Mouse (Mus musculus) layer of hippocampus, adult 9-10 months (tissue): Measurements from ENCODE around the gene Olfr780.
A peak's percentile ranks its signal among the peaks of the same experiment; 100 is the strongest.
"Not testable (repeated sequence)": the region's sequence is repeated elsewhere in the genome, so short reads cannot be mapped to it uniquely, and the experiment has no call there.

Experiments used
- DNase-seq: peaks from one replicate; pipeline ENCODE4 v3.0.0; 2022; ENCODE audit warnings: low spot score

The Olfr780 gene

DNA sequence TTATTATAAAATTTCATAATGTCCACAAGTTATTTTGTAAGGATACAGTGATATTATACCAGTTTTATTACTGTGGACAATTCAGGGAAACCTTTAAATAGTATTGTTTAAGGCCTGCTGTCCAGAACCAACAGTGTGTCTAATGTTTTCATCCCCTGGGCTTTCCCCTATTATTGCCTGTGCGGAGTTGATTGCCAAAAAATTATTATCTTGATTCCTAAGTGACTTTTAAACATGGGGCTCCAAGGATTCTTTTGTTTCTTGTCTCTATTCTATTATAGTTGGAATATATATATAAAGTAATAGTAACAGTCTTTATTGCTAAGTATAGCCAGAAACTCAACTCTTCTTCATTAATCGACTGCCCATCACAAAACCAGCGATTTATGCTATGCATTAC lies at the start of gene Olfr780:
Olfr780 (plus strand) TSS at position 301 of the 400 bp plus-strand sequence.
- no peak for DNase-seq

DNA sequence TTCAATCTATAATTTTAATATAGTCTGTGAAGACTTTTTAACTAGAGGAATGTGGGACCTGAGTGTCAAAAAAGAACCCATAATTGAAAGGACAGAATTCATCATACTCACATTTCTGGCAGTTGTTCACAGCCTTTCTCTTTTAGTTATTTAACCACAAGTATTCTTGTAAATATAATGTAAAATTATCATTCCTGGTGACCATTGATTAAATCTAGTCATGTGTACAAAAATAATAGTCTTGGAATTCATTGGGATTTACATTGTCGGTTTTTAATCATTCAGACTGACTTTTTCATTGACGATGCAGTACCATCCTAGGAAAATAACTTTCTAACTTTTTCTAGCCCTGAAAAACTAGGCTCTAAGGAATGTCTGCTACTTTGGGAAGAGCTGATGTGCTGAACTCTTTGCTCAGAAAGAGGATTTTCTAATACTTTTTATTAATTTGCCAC lies 46.8 kb upstream of the Olfr780 start, which contains the start of gene Olfr777:
Olfr777 (minus strand) TSS at position 405 of the 455 bp plus-strand sequence.
- DNase-seq, result no peak

DNA sequence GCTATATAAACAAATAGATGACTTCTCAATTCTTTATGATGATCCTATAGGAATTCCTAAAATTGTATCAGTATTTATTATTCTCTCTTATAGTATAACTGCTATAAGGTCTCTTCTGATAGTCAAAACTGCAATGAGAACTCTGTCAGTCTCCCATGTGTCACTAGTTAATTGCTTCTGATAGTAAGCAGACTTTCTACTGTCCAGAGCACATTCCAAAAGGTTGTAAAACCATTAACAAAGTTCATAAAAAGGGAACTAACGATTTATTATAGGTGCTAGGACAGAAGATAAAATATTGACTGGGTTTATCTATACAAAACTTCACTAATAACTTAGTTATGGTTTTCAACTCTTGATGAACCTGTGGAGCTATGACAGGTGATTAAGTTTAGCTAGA lies 4.9 kb upstream of the Olfr780 start:
- not testable (repeated sequence) for DNase-seq

DNA sequence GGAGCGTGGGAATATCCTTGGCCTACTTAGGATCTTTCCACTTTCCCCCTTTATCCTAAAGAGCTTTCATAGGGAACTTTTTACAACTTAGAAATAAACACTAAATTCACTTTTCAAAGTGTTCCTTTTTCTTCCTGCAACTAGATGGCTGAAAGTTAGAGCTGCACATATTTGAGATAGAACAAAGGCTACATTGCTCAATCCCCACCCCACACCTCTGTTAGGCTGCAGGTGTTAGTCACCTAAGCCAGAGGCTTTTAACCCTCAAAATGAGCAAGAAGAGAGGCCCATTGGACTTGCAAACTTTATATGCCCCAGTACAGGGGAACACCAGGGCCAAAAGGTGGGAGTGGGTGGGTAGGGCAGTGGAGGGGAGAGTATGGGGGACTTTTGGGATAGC lies 4.4 kb upstream of the Olfr780 start:
- DNase-seq, result not testable (repeated sequence)

DNA sequence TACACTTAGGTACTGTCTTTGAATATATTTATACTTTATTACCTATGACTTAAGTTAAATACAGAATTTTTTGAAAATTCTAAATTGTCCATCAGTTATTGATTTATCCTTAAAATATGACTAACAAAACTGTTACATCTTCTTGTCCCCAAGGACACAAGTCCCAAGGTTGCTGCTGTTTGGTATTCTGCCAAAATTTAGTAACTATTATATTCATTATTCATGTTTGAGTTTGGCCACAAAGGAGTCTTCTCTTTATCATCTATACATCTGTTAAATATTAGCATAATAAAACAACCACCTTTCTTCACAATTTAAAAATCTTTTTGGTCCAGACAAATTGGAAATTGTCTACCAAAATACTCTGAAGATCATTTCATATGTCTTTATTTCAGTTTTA lies 10.6 kb downstream of the Olfr780 start, which contains the start of gene Olfr781:
Olfr781 (plus strand) TSS at position 301 of the 400 bp plus-strand sequence.
- DNase-seq, result no peak

DNA sequence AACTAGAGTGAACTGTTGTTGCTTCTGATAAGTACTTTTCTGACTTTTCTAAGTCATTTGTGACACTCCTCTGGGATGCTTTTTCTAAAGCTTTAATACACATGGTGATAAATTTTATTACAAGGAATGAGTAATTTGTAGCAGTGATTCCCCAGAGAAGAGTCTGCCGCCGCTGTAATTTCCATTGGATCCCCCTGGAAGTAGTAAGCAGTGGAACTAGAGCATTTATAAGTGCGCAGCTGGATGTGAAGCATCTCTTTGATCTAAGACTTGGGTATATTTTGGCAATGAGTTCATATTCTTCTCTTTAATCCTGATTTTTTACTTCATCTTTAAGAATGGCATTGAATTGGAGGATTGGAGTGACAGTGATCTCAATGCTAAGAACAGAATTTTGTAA lies 30.6 kb downstream of the Olfr780 start, which contains the start of gene Olfr782:
Olfr782 (plus strand) TSS at position 301 of the 400 bp plus-strand sequence.
- DNase-seq, result no peak

DNA sequence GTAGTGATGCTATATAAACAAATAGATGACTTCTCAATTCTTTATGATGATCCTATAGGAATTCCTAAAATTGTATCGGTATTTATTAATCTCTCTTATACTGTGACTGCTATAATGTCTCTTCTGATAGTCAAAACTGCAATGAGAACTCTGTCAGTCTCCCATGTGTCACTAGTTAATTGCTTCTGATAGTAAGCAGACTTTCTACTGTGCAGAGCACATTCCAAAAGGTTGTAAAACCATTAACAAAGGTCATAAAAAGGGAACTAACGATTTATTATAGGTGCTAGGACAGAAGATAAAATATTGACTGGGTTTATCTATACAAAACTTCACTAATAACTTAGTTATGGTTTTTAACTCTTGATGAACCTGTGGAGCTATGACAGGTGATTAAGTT lies 34.6 kb downstream of the Olfr780 start:
- DNase-seq, result not testable (repeated sequence)

DNA sequence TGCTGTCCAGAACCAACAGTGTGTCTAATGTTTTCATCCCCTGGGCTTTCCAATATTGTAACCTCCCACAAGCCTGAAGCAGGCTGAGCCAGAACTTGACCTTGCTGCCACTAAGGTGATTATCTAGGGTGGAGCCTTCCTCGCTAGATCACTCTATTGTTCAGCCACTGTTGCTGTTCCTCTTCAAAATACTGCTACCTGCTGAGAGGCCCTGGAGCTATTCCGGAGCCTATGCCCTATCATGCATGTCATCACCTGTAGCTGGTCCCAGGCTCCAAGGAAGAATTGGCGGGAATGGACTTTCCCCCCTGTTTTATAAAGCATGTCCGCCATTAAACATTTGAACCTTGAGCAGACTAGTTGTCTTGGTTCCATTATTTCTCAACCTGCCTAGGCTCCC lies 38.6 kb downstream of the Olfr780 start:
- not testable (repeated sequence) for DNase-seq

DNA sequence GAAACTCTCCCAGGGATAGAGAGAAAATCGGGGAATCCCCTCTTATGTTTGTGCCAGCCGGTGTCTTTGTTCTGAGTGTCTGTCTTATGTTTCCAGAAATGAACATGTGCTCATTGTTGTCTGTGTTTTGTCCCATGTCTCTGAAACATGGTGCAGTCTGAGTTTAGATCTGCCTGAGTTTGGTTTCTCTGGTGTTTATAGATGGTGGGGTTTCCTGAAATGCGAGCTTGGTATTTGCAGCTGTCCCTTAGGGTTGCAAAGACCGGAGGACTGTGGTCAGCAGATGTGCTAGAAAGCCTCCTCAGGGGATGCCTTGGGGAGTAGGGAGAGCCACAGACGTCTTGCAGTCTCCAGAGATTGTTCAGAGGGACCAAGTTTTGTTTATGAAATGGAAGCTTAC lies 39.4 kb downstream of the Olfr780 start:
- peak; percentile 5 for DNase-seq
